Mouse (Mus musculus): ENCODE measurements around the gene Ssb.

Ssb gene

GRCm38 (mm10) chr2:69861485-69862091 is at the start of gene Ssb:
Ssb (plus strand) TSS chr2:69861562.
- peak; percentile 93 for DNase-seq (ENCODE audit: low read depth, low spot score)

GRCm38 (mm10) chr2:69816575-69816974 is 44.8 kb upstream of the Ssb start:
- no peak for DNase-seq (ENCODE audit: low read depth, low spot score)

GRCm38 (mm10) chr2:69818350-69819085 is 42.8 kb upstream of the Ssb start:
- no peak for DNase-seq (ENCODE audit: low read depth, low spot score)

GRCm38 (mm10) chr2:69820201-69820600 is 41.2 kb upstream of the Ssb start:
- DNase-seq (ENCODE audit: low read depth, low spot score), result no peak

- peak; percentile 14 for DNase-seq (ENCODE audit: low read depth, low spot score)
Observed at GRCm38 (mm10) chr2:69821711-69822110, 39.7 kb upstream of the Ssb start, which contains the start of gene Klhl23. Klhl23 (plus strand) TSS chr2:69821944.

GRCm38 (mm10) chr2:69822361-69823128 is 38.8 kb upstream of the Ssb start:
- DNase-seq (ENCODE audit: low read depth, low spot score), result peak; percentile 63

- DNase-seq (ENCODE audit: low read depth, low spot score), result peak; percentile 44
Observed at GRCm38 (mm10) chr2:69823129-69823677, 38.2 kb upstream of the Ssb start.

- DNase-seq (ENCODE audit: low read depth, low spot score), result no peak
Observed at GRCm38 (mm10) chr2:69825898-69826297, 35.5 kb upstream of the Ssb start.

- DNase-seq (ENCODE audit: low read depth, low spot score), result no peak
Observed at GRCm38 (mm10) chr2:69826380-69826779, 35.0 kb upstream of the Ssb start.

- DNase-seq (ENCODE audit: low read depth, low spot score), result no peak
Observed at GRCm38 (mm10) chr2:69828031-69828430, 33.3 kb upstream of the Ssb start.

GRCm38 (mm10) chr2:69829680-69830079 is 31.7 kb upstream of the Ssb start:
- no peak for DNase-seq (ENCODE audit: low read depth, low spot score)

GRCm38 (mm10) chr2:69830116-69830515 is 31.2 kb upstream of the Ssb start:
- DNase-seq (ENCODE audit: low read depth, low spot score), result no peak

GRCm38 (mm10) chr2:69837244-69837967 is 24.0 kb upstream of the Ssb start:
- DNase-seq (ENCODE audit: low read depth, low spot score), result no peak

- no peak for DNase-seq (ENCODE audit: low read depth, low spot score)
Observed at GRCm38 (mm10) chr2:69837996-69838395, 23.4 kb upstream of the Ssb start.

GRCm38 (mm10) chr2:69838707-69839106 is 22.7 kb upstream of the Ssb start:
- no peak for DNase-seq (ENCODE audit: low read depth, low spot score)

- peak; percentile 19 for DNase-seq (ENCODE audit: low read depth, low spot score)
Observed at GRCm38 (mm10) chr2:69840261-69840660, 21.1 kb upstream of the Ssb start.

- DNase-seq (ENCODE audit: low read depth, low spot score), result no peak
Observed at GRCm38 (mm10) chr2:69849215-69849614, 12.1 kb upstream of the Ssb start.

- no peak for DNase-seq (ENCODE audit: low read depth, low spot score)
Observed at GRCm38 (mm10) chr2:69851427-69852058, 9.8 kb upstream of the Ssb start.

- no peak for DNase-seq (ENCODE audit: low read depth, low spot score)
Observed at GRCm38 (mm10) chr2:69856392-69856791, 5.0 kb upstream of the Ssb start.

- DNase-seq (ENCODE audit: low read depth, low spot score), result no peak
Observed at GRCm38 (mm10) chr2:69857882-69858281, 3.5 kb upstream of the Ssb start.

GRCm38 (mm10) chr2:69860972-69861452 is 350 bp upstream of the Ssb start:
- DNase-seq (ENCODE audit: low read depth, low spot score), result no peak

All from forelimb bud, embryonic 11.5 days (tissue).